Mouse (Mus musculus): ENCODE measurements around the gene Mark3. TPM values are rescaled to one million over a fixed set of nuclear protein-coding genes. Genes with fewer than 3 reads are reported as not detected.

The Mark3 gene
- polyA plus RNA-seq (2012; rRNA removed): 24.0 and 28.9 TPM in 2 replicates

GRCm38 (mm10) chr12:111574074-111574886 is at the start of gene Mark3:
Gene Mark3, plus strand, starts transcription at chr12:111574523.

GRCm38 (mm10) chr12:111537796-111538291 is 36.5 kb upstream of the Mark3 start, which contains the start of gene Eif5:
Gene Eif5, plus strand, starts transcription at chr12:111538016.

DNA sequence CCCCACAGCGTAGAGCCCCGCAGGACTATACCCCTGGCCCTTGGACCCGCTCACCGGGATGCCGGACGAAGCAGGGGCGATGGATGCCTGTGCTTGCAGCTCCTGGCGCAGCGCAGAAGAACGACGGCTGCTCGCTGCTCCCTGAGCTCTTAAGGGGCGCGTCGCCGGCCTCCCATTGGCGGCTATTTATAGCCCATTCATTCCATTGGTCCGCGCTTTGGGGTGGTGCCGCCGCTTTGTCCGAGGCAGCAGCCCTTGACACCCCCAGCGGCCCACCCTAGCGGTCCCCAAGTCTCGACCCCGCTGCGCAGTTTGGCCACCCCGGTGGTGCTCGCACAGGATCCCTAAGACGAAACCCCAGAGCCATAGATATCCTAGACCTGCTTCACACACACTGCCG is 97.9 kb downstream of the Mark3 start, which contains the start of gene Ckb:
Ckb (minus strand) TSS at position 163 of the 400 bp plus-strand sequence.

DNA sequence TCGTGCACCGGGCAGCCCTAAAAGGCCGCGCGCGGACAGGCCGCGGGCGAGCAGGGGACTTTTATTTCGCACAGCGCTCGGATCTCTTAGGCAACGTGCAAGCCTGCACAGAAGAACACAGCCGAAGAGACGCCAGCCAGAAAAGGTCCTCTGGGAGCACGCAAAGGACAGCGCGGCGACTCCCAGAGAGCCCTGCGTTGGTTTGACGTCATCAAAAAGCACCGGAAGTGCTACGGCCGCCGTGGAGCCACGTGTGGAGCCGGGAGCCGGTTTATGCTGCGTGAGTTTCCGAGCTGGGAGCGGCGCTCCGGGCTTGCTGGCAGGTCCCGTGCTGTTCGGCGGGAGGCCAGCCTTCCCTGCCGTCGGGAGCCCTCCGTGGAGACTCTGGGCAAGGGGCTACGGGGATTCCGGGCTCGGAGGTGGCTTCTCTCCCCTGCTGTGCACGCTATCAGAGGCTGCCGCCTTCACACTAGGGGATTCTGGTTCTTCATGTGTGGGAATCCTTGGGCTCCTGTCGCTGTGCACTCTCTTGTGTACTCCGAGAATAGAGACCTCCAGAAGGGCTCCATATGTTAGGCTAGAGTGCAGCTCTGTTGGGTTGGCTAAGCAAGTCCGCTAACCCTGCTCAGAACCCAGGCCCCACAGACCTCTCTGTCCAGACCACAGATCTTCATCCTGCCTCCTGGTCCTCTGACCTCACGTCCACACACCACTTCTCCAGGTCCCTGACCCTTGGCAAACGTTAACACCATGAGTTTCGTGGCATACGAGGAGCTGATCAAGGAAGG is 103.8 kb downstream of the Mark3 start, which contains the start of gene Trmt61a:
Trmt61a (plus strand) TSS at position 224 of the 788 bp plus-strand sequence.

Other genes with a start within 250 kb of the Mark3 start
- 318 and 329 TPM in 2 replicates for gene Cdc42bpb, start 196.8 kb upstream of the Mark3 start, polyA plus RNA-seq (2012; rRNA removed)
- gene Lbhd2, start 167.7 kb upstream of the Mark3 start, polyA plus RNA-seq (2012; rRNA removed): 0.33 TPM in 1 of 2 replicates, not detected in the other
- 10.1 and 13.1 TPM in 2 replicates for gene Exoc3l4, start 157.5 kb upstream of the Mark3 start, polyA plus RNA-seq (2012; rRNA removed)
- 15.6 and 17.9 TPM in 2 replicates for gene Tnfaip2, start 132.1 kb upstream of the Mark3 start, polyA plus RNA-seq (2012; rRNA removed)
- 0.91 and 1.5 TPM in 2 replicates for gene Gm266, start 88.7 kb upstream of the Mark3 start, polyA plus RNA-seq (2012; rRNA removed)
- 81.9 and 99.6 TPM in 2 replicates for gene Eif5, start 36.5 kb upstream of the Mark3 start, polyA plus RNA-seq (2012; rRNA removed)
- gene Ckb, start 97.8 kb downstream of the Mark3 start, polyA plus RNA-seq (2012; rRNA removed): 744 and 946 TPM in 2 replicates
- gene Trmt61a, start 103.6 kb downstream of the Mark3 start, polyA plus RNA-seq (2012; rRNA removed): 29.6 and 41.0 TPM in 2 replicates
- gene Bag5, start 138.7 kb downstream of the Mark3 start, polyA plus RNA-seq (2012; rRNA removed): 7.2 and 7.6 TPM in 2 replicates
- 37.4 and 41.9 TPM in 2 replicates for gene Apopt1, start 138.7 kb downstream of the Mark3 start, polyA plus RNA-seq (2012; rRNA removed)
- 102 and 104 TPM in 2 replicates for gene Klc1, start 184.3 kb downstream of the Mark3 start, polyA plus RNA-seq (2012; rRNA removed)
- 6.7 and 7.9 TPM in 2 replicates for gene Xrcc3, start 239.3 kb downstream of the Mark3 start, polyA plus RNA-seq (2012; rRNA removed)
- gene Zfyve21, start 239.6 kb downstream of the Mark3 start, polyA plus RNA-seq (2012; rRNA removed): 45.8 and 54.2 TPM in 2 replicates